Mouse (Mus musculus): Measurements from ENCODE around the gene Gabrb3.
A peak's percentile ranks its signal among the peaks of the same experiment; 100 is the strongest.

The Gabrb3 gene

DNA sequence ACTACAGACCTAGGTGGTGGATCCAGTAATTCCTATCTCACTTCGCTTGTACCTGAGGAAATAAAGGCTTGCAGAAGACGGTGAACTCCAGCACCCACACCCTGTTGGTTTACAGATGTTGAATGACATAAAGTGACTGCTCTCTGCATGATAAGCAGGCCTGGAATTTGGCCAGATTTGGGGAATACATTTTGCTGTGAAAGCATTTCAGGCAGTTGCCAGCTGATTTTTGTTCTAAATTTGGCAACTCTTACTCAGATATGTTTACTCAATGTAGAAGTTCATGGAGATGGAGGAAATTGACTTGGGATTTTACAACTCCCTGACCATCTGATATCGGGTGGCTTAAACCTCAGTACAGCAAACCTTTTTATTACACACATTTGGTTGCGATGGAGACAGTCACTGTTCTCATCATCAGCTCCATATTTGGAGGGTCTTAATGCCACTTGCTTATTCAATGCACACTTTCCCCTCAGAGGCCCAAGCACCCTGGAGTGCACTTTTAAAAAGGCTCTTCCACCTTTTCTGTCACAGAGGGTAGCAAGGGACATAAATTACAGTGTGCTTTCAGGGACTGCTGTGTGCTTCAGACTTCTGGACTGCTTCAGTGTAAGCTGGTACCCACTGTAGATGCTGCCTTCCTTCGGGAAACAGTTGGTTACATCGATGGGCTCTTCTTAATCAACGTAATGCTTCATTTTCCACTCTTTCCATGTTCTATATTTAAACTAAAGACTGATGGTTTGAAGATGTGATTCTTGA, 287.7 kb downstream of the Gabrb3 start:
- DNase-seq = peak; percentile 15

DNA sequence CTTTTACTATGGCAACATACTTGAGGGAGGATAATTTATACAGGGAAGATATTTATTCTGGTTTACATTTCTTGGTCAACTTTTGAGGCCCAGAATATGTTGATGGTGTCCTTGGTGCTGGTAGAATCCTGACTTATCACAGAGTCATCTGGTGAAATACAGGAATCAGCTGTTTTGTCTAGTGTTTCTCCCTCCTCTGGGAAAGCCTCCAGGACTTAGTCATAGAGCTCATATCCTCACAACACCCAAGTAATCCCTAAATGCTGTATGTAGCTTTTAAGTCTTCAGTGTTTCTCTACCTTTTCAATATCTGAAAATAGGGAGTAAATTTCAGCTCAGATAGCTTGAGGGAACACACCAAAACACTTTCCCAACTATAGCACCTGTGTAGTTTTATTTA, 292.2 kb downstream of the Gabrb3 start:
- DNase-seq = no peak

DNA sequence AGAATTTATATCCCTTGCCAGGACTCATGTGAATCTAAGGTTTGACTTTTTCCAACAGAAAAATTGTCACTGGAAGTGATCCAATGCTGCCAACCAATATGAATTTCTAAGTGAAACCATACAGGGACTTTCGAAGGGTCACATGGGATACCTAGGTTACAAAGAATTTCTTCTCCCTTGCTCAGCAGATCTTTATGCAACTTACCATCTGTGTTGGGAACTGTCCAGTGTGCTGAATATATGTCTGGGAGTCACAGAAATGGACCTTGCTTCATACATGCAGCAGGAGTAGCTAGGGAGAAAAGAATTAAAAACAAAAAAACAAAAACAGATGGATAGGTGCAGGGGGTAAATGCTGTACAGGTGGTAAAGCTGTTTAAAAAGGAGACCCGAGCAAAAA, 327.3 kb downstream of the Gabrb3 start:
- no peak for DNase-seq

DNA sequence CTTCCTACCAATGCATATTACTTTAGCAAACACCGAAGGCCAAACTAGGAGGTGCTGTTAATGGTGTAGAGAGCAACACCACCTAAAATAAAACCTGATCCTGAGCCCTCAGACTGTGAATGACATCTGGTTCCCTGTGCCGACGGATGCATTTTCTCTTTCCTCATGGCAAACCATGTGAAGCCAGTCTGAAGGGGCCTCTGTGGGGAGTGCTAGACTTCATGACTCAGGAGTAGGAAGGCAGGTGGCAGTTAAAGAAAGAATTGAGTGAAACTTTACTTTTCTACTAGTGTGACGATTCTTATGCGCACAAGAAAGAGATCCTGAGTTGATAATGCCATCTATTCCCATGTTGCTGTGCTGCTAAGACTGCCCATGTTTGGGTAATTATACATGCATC, 341.0 kb downstream of the Gabrb3 start:
- DNase-seq = no peak

DNA sequence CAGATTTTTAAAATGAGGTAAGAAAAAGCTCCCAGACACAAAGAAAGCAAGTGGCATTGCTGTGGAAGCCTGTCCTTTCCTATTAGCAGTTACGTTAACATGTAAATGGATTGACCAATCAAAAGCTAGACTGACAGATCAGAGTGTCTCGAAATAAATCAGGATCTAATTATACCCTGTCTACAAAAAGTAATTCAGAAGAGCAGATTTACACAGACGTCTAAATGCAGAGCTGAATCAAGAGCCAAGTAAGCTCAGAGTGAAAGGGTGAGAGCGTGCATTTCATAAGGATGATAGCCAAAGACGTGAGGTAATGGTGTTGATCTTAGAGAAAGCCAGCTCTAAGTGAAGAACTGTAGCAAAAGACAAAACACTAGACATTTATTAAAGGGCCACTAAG, 359.3 kb downstream of the Gabrb3 start:
- no peak for DNase-seq

DNA sequence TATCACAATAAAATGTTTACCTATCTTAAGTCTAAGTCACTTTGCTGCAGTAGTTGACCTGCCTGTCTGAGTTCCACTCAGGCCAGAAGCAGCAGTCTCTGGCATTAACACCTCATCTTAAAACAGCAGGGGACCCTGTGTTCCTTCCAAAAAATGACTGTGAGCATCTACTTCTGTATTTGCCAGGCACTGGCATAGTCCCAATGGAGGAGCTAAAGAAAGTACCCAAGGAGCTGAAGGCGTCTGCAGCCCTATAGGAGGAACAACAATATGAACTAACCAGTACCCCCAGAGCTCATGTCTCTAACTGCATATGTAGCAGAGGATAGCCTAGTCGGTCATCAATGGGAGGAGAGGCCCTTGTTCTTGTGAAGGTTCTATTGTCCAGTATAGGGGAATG, 366.6 kb downstream of the Gabrb3 start:
- peak; percentile 8 for DNase-seq

DNA sequence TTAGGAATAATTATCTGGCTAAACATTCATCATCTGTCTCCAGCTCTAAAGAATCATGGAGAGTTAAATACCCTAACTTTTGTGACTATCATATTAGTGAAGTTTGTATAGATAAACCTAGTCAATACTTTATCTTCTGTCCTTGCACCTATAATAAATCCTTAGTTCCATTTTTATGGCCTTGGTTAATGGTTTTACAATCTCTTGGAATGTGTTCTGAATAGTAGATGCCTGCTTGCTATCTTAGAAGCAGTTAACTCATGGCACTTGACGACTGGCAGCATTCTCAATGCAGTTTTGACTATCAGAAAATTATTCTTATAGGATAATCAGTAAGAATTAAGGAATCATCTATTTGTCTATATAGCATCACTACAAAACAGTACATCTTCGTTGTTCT, 368.0 kb downstream of the Gabrb3 start:
- no peak for DNase-seq

DNA sequence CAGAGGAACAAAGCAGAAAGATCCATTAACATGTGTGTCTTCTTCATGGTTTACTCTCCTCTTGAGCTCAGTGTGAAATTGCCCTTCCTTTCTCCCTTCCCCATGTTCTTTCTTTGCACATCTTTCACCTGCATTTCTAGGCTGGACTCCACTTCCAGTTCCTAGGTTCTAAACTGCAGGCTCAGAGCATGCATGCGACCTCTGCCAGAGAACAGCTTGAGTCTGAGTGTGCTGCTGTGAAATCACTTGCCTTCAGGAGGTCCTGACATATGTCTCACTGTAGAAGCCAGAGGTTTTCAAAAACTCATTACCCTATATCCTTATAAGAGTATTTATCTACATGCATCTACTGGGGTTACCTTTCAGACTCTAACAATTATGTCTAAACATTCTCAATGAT, 383.8 kb downstream of the Gabrb3 start:
- no peak for DNase-seq

DNA sequence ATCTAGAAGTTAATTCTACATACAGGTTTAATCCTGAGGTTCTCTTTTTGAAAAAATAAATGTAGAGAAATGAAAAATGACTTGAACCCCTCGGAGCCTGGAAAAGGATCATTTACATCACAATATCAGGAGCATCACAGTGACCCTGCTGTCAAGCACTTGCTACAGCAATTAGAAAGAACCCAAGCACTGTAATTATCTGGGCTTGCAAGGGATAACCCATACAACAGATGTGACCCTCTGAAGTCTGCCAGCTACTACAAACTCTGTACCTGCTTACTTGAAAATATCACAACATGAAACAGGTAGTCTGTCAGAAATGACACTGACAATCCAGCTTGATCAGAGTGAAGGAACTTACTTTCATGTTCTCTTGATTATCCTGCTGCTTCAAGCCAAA, 394.2 kb downstream of the Gabrb3 start:
- no peak for DNase-seq

DNA sequence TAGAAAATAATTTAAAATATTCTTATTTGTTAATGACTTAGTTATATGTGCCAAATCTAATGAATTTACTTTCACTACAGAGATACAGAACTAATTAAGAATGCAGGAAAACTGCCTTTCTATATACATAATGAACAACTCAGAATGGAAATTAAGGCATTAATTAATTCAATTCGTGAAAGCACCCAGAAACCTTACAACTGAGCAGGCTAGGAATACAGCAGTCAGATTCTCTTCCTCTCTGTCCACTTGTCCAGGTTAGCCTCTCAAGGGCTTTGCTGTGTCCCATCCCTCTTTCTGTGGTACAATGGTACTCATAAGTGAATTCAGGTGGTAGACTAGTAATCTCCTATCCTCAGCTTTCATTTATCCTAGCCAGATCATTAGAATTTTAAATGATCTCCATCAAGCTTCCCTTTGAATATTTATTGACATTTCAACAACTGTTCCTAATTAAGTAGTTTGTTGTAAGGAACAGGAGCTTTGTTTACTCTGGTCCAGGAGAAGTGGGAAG, 422.9 kb downstream of the Gabrb3 start:
- DNase-seq = no peak

DNA sequence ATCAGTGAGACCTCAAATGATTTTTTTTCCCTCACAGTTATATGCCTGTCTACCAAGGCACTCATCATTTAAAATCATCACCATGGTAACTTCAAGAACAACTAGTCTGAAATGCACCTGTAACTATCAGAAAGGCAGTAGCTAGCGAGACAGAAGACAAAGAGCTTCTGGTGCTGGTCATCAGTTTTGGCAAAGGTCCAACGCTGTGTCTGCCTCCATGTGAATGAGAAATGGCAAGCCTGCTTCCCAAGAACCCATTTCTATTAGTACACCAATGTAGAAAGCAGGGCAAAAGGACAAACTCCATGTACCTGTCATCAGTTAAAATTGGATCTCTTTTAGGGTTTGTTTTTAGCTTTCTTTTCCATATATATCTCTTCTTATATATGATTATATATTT, 448.5 kb downstream of the Gabrb3 start:
- no peak for DNase-seq
